Mouse (Mus musculus) MEL (cell line): ENCODE data around the gene Smo.

Source experiments
- CTCF ChIP-seq, 3 experiments: IDR thresholded peaks in 2 of 3; conservative IDR thresholded peaks in 1 of 3; 2 replicates each; pipeline ENCODE4 v1.5.1; 2011 to 2012; ENCODE audit warnings: low read length in 3 of 3, low read depth in 2 of 3, mild to moderate bottlenecking in 2 of 3, improper control_type of control experiment in 1 of 3, inconsistent platforms in 1 of 3, mixed read lengths in 1 of 3, moderate library complexity in 1 of 3; ENCODE audit not compliant: control insufficient read depth in 1 of 3, insufficient read depth in 1 of 3, poor library complexity in 1 of 3, severe bottlenecking in 1 of 3
- E2F4 ChIP-seq: IDR thresholded peaks from 2 replicates; pipeline ENCODE4 v1.6.1; 2011; ENCODE audit warnings: low read depth, low read length, improper control_type of control experiment, borderline replicate concordance
- MAX ChIP-seq: IDR thresholded peaks from 2 replicates; pipeline ENCODE4 v1.6.1; 2011; ENCODE audit warnings: low read length, improper control_type of control experiment
- MAZ ChIP-seq: IDR thresholded peaks from 2 replicates; pipeline ENCODE4 v1.6.1; 2012; ENCODE audit warnings: low read depth, mild to moderate bottlenecking, inconsistent platforms, low read length, improper control_type of control experiment
- POLR2A ChIP-seq, 2 experiments: IDR thresholded peaks; 2 replicates each; pipeline ENCODE4 v1.6.1; 2011 to 2012; ENCODE audit warnings: low read length in 2 of 2, mild to moderate bottlenecking in 2 of 2, control low read depth in 1 of 2, improper control_type of control experiment in 1 of 2, low read depth in 1 of 2, moderate library complexity in 1 of 2; ENCODE audit not compliant: control insufficient read depth in 1 of 2, insufficient read depth in 1 of 2, poor library complexity in 1 of 2
- POLR2AphosphoS2 ChIP-seq: IDR thresholded peaks from 2 replicates; pipeline ENCODE4 v1.6.1; 2011; ENCODE audit warnings: low read length, improper control_type of control experiment
- POLR2AphosphoS5 ChIP-seq: IDR thresholded peaks from 2 replicates; pipeline ENCODE4 v1.6.1; 2012; ENCODE audit warnings: low read depth, borderline replicate concordance, mild to moderate bottlenecking, inconsistent platforms, low read length, moderate library complexity, mixed read lengths
- TCF12 ChIP-seq: IDR thresholded peaks from 2 replicates; pipeline ENCODE4 v1.6.1; 2014; ENCODE audit warnings: low read depth, mild to moderate bottlenecking, inconsistent platforms, low read length, improper control_type of control experiment, moderate library complexity
- ZKSCAN1 ChIP-seq: IDR thresholded peaks from 2 replicates; pipeline ENCODE4 v1.6.1; 2012; ENCODE audit warnings: low read depth, mild to moderate bottlenecking, inconsistent platforms, low read length, improper control_type of control experiment, moderate library complexity
- ZNF384 ChIP-seq: IDR thresholded peaks from 2 replicates; pipeline ENCODE4 v1.6.1; 2012; ENCODE audit warnings: low read depth, mild to moderate bottlenecking, inconsistent platforms, low read length, improper control_type of control experiment

DNA sequence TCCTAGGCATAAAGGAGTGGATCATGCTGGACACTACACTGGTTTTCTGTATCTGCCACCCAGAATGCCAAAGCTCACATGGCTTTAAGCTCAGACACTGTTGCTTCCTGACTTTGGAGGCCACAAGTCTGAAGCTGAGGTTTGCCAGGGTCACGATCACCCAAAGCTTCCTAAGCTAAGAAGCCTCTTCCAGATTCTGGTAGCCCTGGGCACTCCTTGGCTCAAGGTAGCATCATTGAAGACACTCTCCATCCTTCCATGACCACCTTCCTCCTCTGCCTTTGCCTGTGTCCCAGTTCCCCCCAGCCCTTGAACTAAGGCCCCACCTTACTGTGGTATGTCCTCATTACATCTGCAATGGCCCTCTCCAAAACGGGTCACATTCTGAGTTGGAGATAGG is 13.4 kb upstream of the Smo start:
- TF ChIP-seq MAZ (no peak), CTCF (IDR thresholded peaks at IDR 0.05 in 2 of 3, conservative IDR thresholded peaks at IDR 0.05 in 1 of 3; ENCODE audit: control insufficient read depth in 1 of 3, insufficient read depth in 1 of 3, low read depth in 2 of 3, low read length in 3 of 3, poor library complexity in 1 of 3, severe bottlenecking in 1 of 3) (no peak), E2F4 (no peak), MAX (no peak), POLR2AphosphoS2 (no peak), POLR2AphosphoS5 (no peak), ZNF384 (no peak), POLR2A (IDR thresholded peaks at IDR 0.05; ENCODE audit: control insufficient read depth in 1 of 2, insufficient read depth in 1 of 2, low read depth in 1 of 2, low read length in 2 of 2, poor library complexity in 1 of 2) (no peak), ZKSCAN1 (no peak), TCF12 (no peak)
